Mouse (Mus musculus): ENCODE measurements around the gene Rgs8. TPM values are rescaled to one million over a fixed set of nuclear protein-coding genes. Genes with fewer than 3 reads are reported as not detected.

Gene Rgs8
- total and polyA plus RNA-seq, 2 experiments from 2014 or later = 14.1 to 23.9 TPM

GRCm38 (mm10) chr1:153726636-153727035, 73.8 kb downstream of the Rgs8 start:
- ATAC-seq (no peak), DNase-seq (ENCODE audit: low spot score) (peak; percentile 50)
- no peaks in the 10 kb centered on the region for H3K36me3 ChIP-seq (ENCODE audit: insufficient read depth, low read length)
- H3K4me1 ChIP-seq (ENCODE audit: insufficient read depth, low read length) = no peaks in the 10 kb centered on the region
- no peak overlapping the region for H3K9ac ChIP-seq (replicated peaks; ENCODE audit: low read length)
- no peaks in the 10 kb centered on the region for H3K27me3 ChIP-seq (ENCODE audit: insufficient read depth, low read length)
- H3K27ac ChIP-seq = no peak overlapping the region
- no peaks in the 10 kb centered on the region for H3K9me3 ChIP-seq (ENCODE audit: low read length)
- no peak overlapping the region for H3K4me2 ChIP-seq (ENCODE audit: low read depth, low read length)
- 54% methylated on average over 16 of the region's 16 CpGs for WGBS
- TF ChIP-seq CTCF (IDR thresholded peaks at IDR 0.05; ENCODE audit: low read depth) = no peak
- no peak overlapping the region for H3K4me3 ChIP-seq (ENCODE audit: low read length)

GRCm38 (mm10) chr1:153729806-153730205, 77.0 kb downstream of the Rgs8 start:
- Histone ChIP-seq H3K36me3 (ENCODE audit: insufficient read depth, low read length) (no peaks in the 10 kb centered on the region), H3K27ac (no peak overlapping the region), H3K9ac (replicated peaks; ENCODE audit: low read length) (no peak overlapping the region), H3K27me3 (ENCODE audit: insufficient read depth, low read length) (no peaks in the 10 kb centered on the region), H3K4me3 (ENCODE audit: low read length) (no peak overlapping the region), H3K9me3 (ENCODE audit: low read length) (no peaks in the 10 kb centered on the region), H3K4me1 (ENCODE audit: insufficient read depth, low read length) (no peaks in the 10 kb centered on the region), H3K4me2 (ENCODE audit: low read depth, low read length) (no peak overlapping the region)
- no peak for ATAC-seq
- WGBS = 41% methylated on average over 2 of the region's 2 CpGs
- TF ChIP-seq CTCF (IDR thresholded peaks at IDR 0.05; ENCODE audit: low read depth) = no peak
- DNase-seq (ENCODE audit: low spot score) = no peak

- no peak overlapping the region for H3K4me3 ChIP-seq (ENCODE audit: low read length)
- no peaks in the 10 kb centered on the region for H3K4me1 ChIP-seq (ENCODE audit: insufficient read depth, low read length)
- H3K9me3 ChIP-seq (ENCODE audit: low read length) = no peaks in the 10 kb centered on the region
- H3K27me3 ChIP-seq (ENCODE audit: insufficient read depth, low read length) = no peaks in the 10 kb centered on the region
- H3K27ac ChIP-seq = peak overlapping the region; percentile 1; the same call in 1 of the 2 replicates
- H3K36me3 ChIP-seq (ENCODE audit: insufficient read depth, low read length) = no peaks in the 10 kb centered on the region
- H3K4me2 ChIP-seq (ENCODE audit: low read depth, low read length) = no peak overlapping the region
- TF ChIP-seq CTCF (IDR thresholded peaks at IDR 0.05; ENCODE audit: low read depth) = no peak
- peak; percentile 44 for DNase-seq (ENCODE audit: low spot score)
- no peak for ATAC-seq
- WGBS = 39% methylated on average over 3 of the region's 3 CpGs
- H3K9ac ChIP-seq (replicated peaks; ENCODE audit: low read length) = no peak overlapping the region
Observed at GRCm38 (mm10) chr1:153730671-153731070, 77.8 kb downstream of the Rgs8 start.

GRCm38 (mm10) chr1:153733181-153733580, 80.4 kb downstream of the Rgs8 start:
- Histone ChIP-seq H3K27ac (no peak overlapping the region), H3K4me1 (ENCODE audit: insufficient read depth, low read length) (peaks cover 17% of the 10 kb centered on the region; the same call in 1 of the 2 replicates), H3K9ac (replicated peaks; ENCODE audit: low read length) (no peak overlapping the region), H3K4me2 (ENCODE audit: low read depth, low read length) (no peak overlapping the region), H3K9me3 (ENCODE audit: low read length) (no peaks in the 10 kb centered on the region), H3K4me3 (ENCODE audit: low read length) (no peak overlapping the region), H3K36me3 (ENCODE audit: insufficient read depth, low read length) (no peaks in the 10 kb centered on the region), H3K27me3 (ENCODE audit: insufficient read depth, low read length) (no peaks in the 10 kb centered on the region)
- ATAC-seq (peak; percentile 22; the same call in 1 of the 2 replicates), DNase-seq (ENCODE audit: low spot score) (no peak)
- TF ChIP-seq CTCF (IDR thresholded peaks at IDR 0.05; ENCODE audit: low read depth) = no peak
- 30% methylated on average over 9 of the region's 9 CpGs for WGBS

GRCm38 (mm10) chr1:153734866-153735265, 82.0 kb downstream of the Rgs8 start:
- no peak for ATAC-seq
- TF ChIP-seq CTCF (IDR thresholded peaks at IDR 0.05; ENCODE audit: low read depth) = no peak
- Histone ChIP-seq H3K4me3 (ENCODE audit: low read length) (no peak overlapping the region), H3K4me2 (ENCODE audit: low read depth, low read length) (no peak overlapping the region), H3K36me3 (ENCODE audit: insufficient read depth, low read length) (no peaks in the 10 kb centered on the region), H3K9me3 (ENCODE audit: low read length) (no peaks in the 10 kb centered on the region), H3K27ac (no peak overlapping the region), H3K4me1 (ENCODE audit: insufficient read depth, low read length) (peaks cover 17% of the 10 kb centered on the region; the same call in 1 of the 2 replicates), H3K9ac (replicated peaks; ENCODE audit: low read length) (no peak overlapping the region), H3K27me3 (ENCODE audit: insufficient read depth, low read length) (no peaks in the 10 kb centered on the region)
- WGBS = 84% methylated on average over 4 of the region's 4 CpGs
- DNase-seq (ENCODE audit: low spot score) = no peak

- no peak for TF ChIP-seq CTCF (IDR thresholded peaks at IDR 0.05; ENCODE audit: low read depth)
- no peaks in the 10 kb centered on the region for H3K27me3 ChIP-seq (ENCODE audit: insufficient read depth, low read length)
- no peak for DNase-seq (ENCODE audit: low spot score)
- no peaks in the 10 kb centered on the region for H3K36me3 ChIP-seq (ENCODE audit: insufficient read depth, low read length)
- H3K4me1 ChIP-seq (ENCODE audit: insufficient read depth, low read length) = peaks cover 17% of the 10 kb centered on the region; the same call in 1 of the 2 replicates
- 61% methylated on average over 6 of the region's 6 CpGs for WGBS
- H3K9me3 ChIP-seq (ENCODE audit: low read length) = no peaks in the 10 kb centered on the region
- no peak overlapping the region for H3K4me3 ChIP-seq (ENCODE audit: low read length)
- no peak overlapping the region for H3K9ac ChIP-seq (replicated peaks; ENCODE audit: low read length)
- H3K4me2 ChIP-seq (ENCODE audit: low read depth, low read length) = no peak overlapping the region
- H3K27ac ChIP-seq = no peak overlapping the region
- no peak for ATAC-seq
Observed at GRCm38 (mm10) chr1:153736096-153736495, 83.3 kb downstream of the Rgs8 start.

Measured in hindbrain, postnatal 0 days (tissue).